Mouse (Mus musculus) embryonic facial prominence, embryonic 13.5 days (tissue): ENCODE data around the gene Zmynd8. TPM values are rescaled to one million over a fixed set of nuclear protein-coding genes. Genes with fewer than 3 reads are reported as not detected.

Source experiments
- ATAC-seq: fragments of 200-750 bp; cut with Nextera tagmentation; 2 replicates; pipeline ENCODE4 v1.8.0; 2017; ENCODE audit warnings: low read depth; ENCODE audit not compliant: insufficient number of reproducible peaks, insufficient read depth, low FRiP score, low TSS enrichment
- H3K27ac ChIP-seq: fragments of 300-500 bp; sonication (generic); 2 replicates; pipeline ENCODE4 v1.5.1; 2015; ENCODE audit warnings: moderate library complexity, mild to moderate bottlenecking, inconsistent platforms
- H3K27me3 ChIP-seq: fragments of 300-500 bp; sonication (generic); 2 replicates; pipeline ENCODE4 v1.6.1; 2015; ENCODE audit warnings: mild to moderate bottlenecking, inconsistent platforms
- H3K36me3 ChIP-seq: fragments of 300-500 bp; sonication (generic); 2 replicates; pipeline ENCODE4 v1.6.1; 2015; ENCODE audit warnings: mild to moderate bottlenecking, inconsistent platforms
- H3K4me1 ChIP-seq: fragments of 300-500 bp; sonication (generic); 2 replicates; pipeline ENCODE4 v1.6.1; 2015; ENCODE audit warnings: inconsistent platforms
- H3K4me2 ChIP-seq: fragments of 300-500 bp; sonication (generic); 2 replicates; pipeline ENCODE4 v1.6.1; 2015; ENCODE audit warnings: moderate library complexity, mild to moderate bottlenecking, inconsistent platforms
- H3K4me3 ChIP-seq: fragments of 300-500 bp; sonication (generic); 2 replicates; pipeline ENCODE4 v1.5.1; 2015; ENCODE audit warnings: mild to moderate bottlenecking, inconsistent platforms
- H3K9ac ChIP-seq: fragments of 300-500 bp; sonication (generic); 2 replicates; pipeline ENCODE4 v1.6.1; 2015; ENCODE audit warnings: mild to moderate bottlenecking, inconsistent platforms
- H3K9me3 ChIP-seq: fragments of 300-500 bp; sonication (generic); 2 replicates; pipeline ENCODE4 v1.6.1; 2016; ENCODE audit warnings: inconsistent platforms
- WGBS: fragments of 180-500 bp; shearing (Covaris S2); methylation state at CpG from one replicate; pipeline ENCODE4 v1.1.7; 2015; ENCODE audit warnings: mixed read lengths; 5-methylcytosine and 5-hydroxymethylcytosine counted together
- polyA plus RNA-seq: library from polyadenylated mRNA; unstranded; fragments of >200 nt; fragmentation: Nextera tagmentation; extraction: Ambion mirVana; gene quantifications from 2 replicates; pipeline ENCODE4 v1.2.1, GENCODE M21; 2015

The Zmynd8 gene
- polyA plus RNA-seq, 1 experiment from 2014 or later = 61.4 TPM

GRCm38 (mm10) chr2:165866412-165866811, 32.4 kb downstream of the Zmynd8 start:
- H3K4me2 ChIP-seq = no peak overlapping the region
- H3K4me1 ChIP-seq = peaks cover 67% of the 10 kb centered on the region
- H3K4me3 ChIP-seq = no peak overlapping the region
- no peaks in the 10 kb centered on the region for H3K27me3 ChIP-seq
- ATAC-seq = no peak
- H3K27ac ChIP-seq = peak overlapping the region; percentile 88
- H3K36me3 ChIP-seq = peaks cover 23% of the 10 kb centered on the region; the same call in 1 of the 2 replicates
- H3K9ac ChIP-seq = no peak overlapping the region; the same call in 1 of the 2 replicates
- WGBS = 51% methylated on average over 8 of the region's 8 CpGs
- no peaks in the 10 kb centered on the region for H3K9me3 ChIP-seq

GRCm38 (mm10) chr2:165864769-165865168, 34.0 kb downstream of the Zmynd8 start:
- H3K4me1 ChIP-seq = peaks cover 71% of the 10 kb centered on the region
- no peak overlapping the region for H3K4me3 ChIP-seq
- H3K9ac ChIP-seq = no peak overlapping the region
- no peak overlapping the region for H3K4me2 ChIP-seq
- 72% methylated on average over 3 of the region's 3 CpGs for WGBS
- peaks cover 28% of the 10 kb centered on the region; the same call in 1 of the 2 replicates for H3K36me3 ChIP-seq
- H3K27ac ChIP-seq = no peak overlapping the region
- no peaks in the 10 kb centered on the region for H3K9me3 ChIP-seq
- ATAC-seq = no peak
- no peaks in the 10 kb centered on the region for H3K27me3 ChIP-seq

GRCm38 (mm10) chr2:165861683-165862594, 36.9 kb downstream of the Zmynd8 start:
- Histone ChIP-seq H3K27ac (peak overlapping the region; percentile 52; the same call in 1 of the 2 replicates), H3K4me3 (no peak overlapping the region), H3K36me3 (peaks cover 21% of the 10 kb centered on the region; the same call in 1 of the 2 replicates), H3K4me1 (peaks cover 73% of the 10 kb centered on the region), H3K27me3 (no peaks in the 10 kb centered on the region), H3K9ac (no peak overlapping the region), H3K9me3 (no peaks in the 10 kb centered on the region), H3K4me2 (no peak overlapping the region)
- peak; percentile 54; the same call in 1 of the 2 replicates for ATAC-seq
- WGBS = 71% methylated on average over 26 of the region's 26 CpGs

GRCm38 (mm10) chr2:165860962-165861682, 37.7 kb downstream of the Zmynd8 start:
- H3K4me2 ChIP-seq = no peak overlapping the region
- H3K9me3 ChIP-seq = no peaks in the 10 kb centered on the region
- H3K27ac ChIP-seq = peak overlapping the region; percentile 52
- no peak overlapping the region for H3K4me3 ChIP-seq
- peaks cover 21% of the 10 kb centered on the region; the same call in 1 of the 2 replicates for H3K36me3 ChIP-seq
- no peak overlapping the region for H3K9ac ChIP-seq
- no peak; the same call in 1 of the 2 replicates for ATAC-seq
- H3K27me3 ChIP-seq = no peaks in the 10 kb centered on the region
- WGBS = 87% methylated on average over 20 of the region's 20 CpGs
- H3K4me1 ChIP-seq = peaks cover 73% of the 10 kb centered on the region

- H3K9me3 ChIP-seq = no peaks in the 10 kb centered on the region
- no peak for ATAC-seq
- no peak overlapping the region for H3K4me3 ChIP-seq
- no peak overlapping the region for H3K9ac ChIP-seq
- no peak overlapping the region for H3K27ac ChIP-seq
- peaks cover 20% of the 10 kb centered on the region; the same call in 1 of the 2 replicates for H3K36me3 ChIP-seq
- no peaks in the 10 kb centered on the region for H3K27me3 ChIP-seq
- no peak overlapping the region for H3K4me2 ChIP-seq
- WGBS = 97% methylated on average over 6 of the region's 6 CpGs
- H3K4me1 ChIP-seq = peaks cover 79% of the 10 kb centered on the region
Observed at GRCm38 (mm10) chr2:165860447-165860846, 38.4 kb downstream of the Zmynd8 start.

- Histone ChIP-seq H3K27ac (peak overlapping the region; percentile 95), H3K4me3 (no peak overlapping the region), H3K4me1 (peaks cover 87% of the 10 kb centered on the region), H3K4me2 (peak overlapping the region; percentile 44), H3K9me3 (no peaks in the 10 kb centered on the region), H3K27me3 (no peaks in the 10 kb centered on the region), H3K9ac (peak overlapping the region; percentile 65), H3K36me3 (peaks cover 13% of the 10 kb centered on the region; the same call in 1 of the 2 replicates)
- 11% methylated on average over 12 of the region's 12 CpGs for WGBS
- no peak for ATAC-seq
Observed at GRCm38 (mm10) chr2:165858453-165859384, 40.1 kb downstream of the Zmynd8 start.

GRCm38 (mm10) chr2:165857841-165858426, 40.9 kb downstream of the Zmynd8 start:
- 4% methylated on average over 22 of the region's 22 CpGs for WGBS
- Histone ChIP-seq H3K4me3 (no peak overlapping the region), H3K4me1 (peaks cover 87% of the 10 kb centered on the region)

GRCm38 (mm10) chr2:165857395-165857831, 41.4 kb downstream of the Zmynd8 start:
- 6% methylated on average over 4 of the region's 4 CpGs for WGBS
- Histone ChIP-seq H3K9ac (peak overlapping the region; percentile 63), H3K4me1 (peaks cover 91% of the 10 kb centered on the region), H3K9me3 (no peaks in the 10 kb centered on the region), H3K36me3 (peaks cover 13% of the 10 kb centered on the region; the same call in 1 of the 2 replicates), H3K4me3 (no peak overlapping the region), H3K27me3 (no peaks in the 10 kb centered on the region), H3K27ac (peak overlapping the region; percentile 95), H3K4me2 (peak overlapping the region; percentile 44)
- ATAC-seq = no peak

More at GRCm38 (mm10) chr2:165857841-165858426, 40.9 kb downstream of the Zmynd8 start:
- ATAC-seq = no peak
- peak overlapping the region; percentile 95 for H3K27ac ChIP-seq
- no peaks in the 10 kb centered on the region for H3K27me3 ChIP-seq
- peaks cover 13% of the 10 kb centered on the region; the same call in 1 of the 2 replicates for H3K36me3 ChIP-seq
- no peaks in the 10 kb centered on the region for H3K9me3 ChIP-seq
- H3K4me2 ChIP-seq = peak overlapping the region; percentile 44
- H3K9ac ChIP-seq = peak overlapping the region; percentile 63

GRCm38 (mm10) chr2:165856611-165857200, 42.1 kb downstream of the Zmynd8 start:
- Histone ChIP-seq H3K4me3 (no peak overlapping the region), H3K36me3 (peaks cover 16% of the 10 kb centered on the region), H3K9ac (no peak overlapping the region), H3K4me2 (no peak overlapping the region), H3K4me1 (peaks cover 91% of the 10 kb centered on the region), H3K9me3 (no peaks in the 10 kb centered on the region), H3K27me3 (no peaks in the 10 kb centered on the region), H3K27ac (peak overlapping the region; percentile 95)
- 58% methylated on average over 7 of the region's 7 CpGs for WGBS
- ATAC-seq = no peak

GRCm38 (mm10) chr2:165855641-165856301, 43.0 kb downstream of the Zmynd8 start:
- no peaks in the 10 kb centered on the region for H3K9me3 ChIP-seq
- H3K4me3 ChIP-seq = no peak overlapping the region
- H3K9ac ChIP-seq = no peak overlapping the region
- 0 out of 2 replicates have a peak overlapping the region, but pooled peaks have one; percentile 28 for H3K27ac ChIP-seq
- ATAC-seq = no peak
- peaks cover 96% of the 10 kb centered on the region for H3K4me1 ChIP-seq
- no peak overlapping the region for H3K4me2 ChIP-seq
- WGBS = 69% methylated on average over 6 of the region's 6 CpGs
- H3K36me3 ChIP-seq = peaks cover 16% of the 10 kb centered on the region
- H3K27me3 ChIP-seq = no peaks in the 10 kb centered on the region
